Mouse (Mus musculus) CD4-positive, CD25-positive, alpha-beta regulatory T cell, adult 2 months (primary cell): Measurements from ENCODE around the gene Cldn4.

Experiments used
- DNase-seq: peaks from one replicate; pipeline ENCODE4 v3.0.0-alpha.2; 2012; ENCODE audit warnings: low read depth, low spot score

Cldn4 gene

GRCm38 (mm10) chr5:134946857-134947255, at the start of gene Cldn4:
Cldn4 (minus strand) TSS chr5:134946934.
- DNase-seq = no peak

- DNase-seq = no peak
Measured at GRCm38 (mm10) chr5:134992566-134992965, 45.8 kb upstream of the Cldn4 start.

DNA sequence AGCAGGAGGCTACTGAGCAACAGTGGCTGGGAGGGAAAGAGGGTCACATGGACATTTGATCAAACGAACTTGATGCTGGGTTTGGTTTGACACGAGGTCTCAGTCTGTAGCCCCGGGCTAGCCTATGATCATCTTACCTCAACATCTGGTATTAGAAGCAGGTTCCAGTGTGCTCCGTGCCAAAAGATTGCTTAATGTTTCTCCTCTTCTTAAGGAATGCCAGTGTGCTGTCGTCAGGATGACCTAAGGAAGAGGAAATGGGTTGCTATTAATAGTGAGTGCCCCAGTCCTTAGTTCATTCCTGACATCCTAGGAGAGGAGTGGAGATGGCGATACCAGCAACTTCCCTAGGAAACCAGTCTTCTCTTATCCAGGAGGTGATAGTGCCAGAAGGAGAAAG, 43.0 kb upstream of the Cldn4 start:
- DNase-seq = no peak

- no peak for DNase-seq
Measured at GRCm38 (mm10) chr5:134989166-134989565, 42.4 kb upstream of the Cldn4 start.

DNA sequence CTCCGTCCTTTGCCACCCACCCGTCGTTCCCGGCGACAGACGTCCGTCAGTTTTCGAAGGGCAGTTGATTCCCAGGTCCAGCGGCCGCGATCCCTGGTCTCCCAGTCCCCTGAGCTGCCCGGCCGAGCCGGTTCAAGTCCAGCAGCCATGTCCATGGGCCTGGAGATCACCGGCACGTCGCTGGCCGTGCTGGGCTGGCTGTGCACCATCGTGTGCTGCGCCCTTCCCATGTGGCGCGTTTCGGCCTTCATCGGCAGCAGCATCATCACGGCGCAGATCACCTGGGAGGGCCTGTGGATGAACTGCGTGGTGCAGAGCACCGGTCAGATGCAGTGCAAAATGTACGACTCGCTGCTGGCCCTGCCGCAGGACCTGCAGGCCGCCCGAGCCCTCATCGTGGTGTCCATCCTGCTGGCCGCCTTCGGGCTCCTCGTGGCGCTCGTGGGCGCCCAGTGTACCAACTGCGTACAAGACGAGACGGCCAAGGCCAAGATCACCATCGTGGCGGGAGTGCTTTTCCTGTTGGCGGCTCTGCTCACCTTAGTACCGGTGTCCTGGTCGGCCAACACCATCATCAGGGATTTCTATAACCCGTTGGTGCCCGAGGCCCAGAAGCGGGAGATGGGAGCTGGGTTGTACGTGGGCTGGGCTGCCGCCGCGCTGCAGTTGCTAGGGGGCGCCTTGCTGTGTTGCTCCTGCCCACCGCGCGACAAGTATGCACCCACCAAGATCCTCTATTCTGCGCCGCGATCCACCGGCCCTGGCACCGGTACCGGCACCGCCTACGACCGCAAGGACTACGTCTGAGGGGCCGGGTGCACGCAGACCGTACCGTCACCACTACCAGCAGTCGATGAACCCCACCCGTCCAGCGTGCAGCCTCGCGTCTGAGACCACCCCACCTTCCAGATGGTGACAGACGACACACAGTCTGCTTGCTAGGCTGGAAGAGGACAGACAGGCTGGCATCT, 39.8 kb upstream of the Cldn4 start:
- DNase-seq = no peak

GRCm38 (mm10) chr5:134985633-134986297, 39.0 kb upstream of the Cldn4 start, which contains the start of gene Cldn3:
Cldn3 (plus strand) TSS chr5:134986214.
- no peak for DNase-seq

DNA sequence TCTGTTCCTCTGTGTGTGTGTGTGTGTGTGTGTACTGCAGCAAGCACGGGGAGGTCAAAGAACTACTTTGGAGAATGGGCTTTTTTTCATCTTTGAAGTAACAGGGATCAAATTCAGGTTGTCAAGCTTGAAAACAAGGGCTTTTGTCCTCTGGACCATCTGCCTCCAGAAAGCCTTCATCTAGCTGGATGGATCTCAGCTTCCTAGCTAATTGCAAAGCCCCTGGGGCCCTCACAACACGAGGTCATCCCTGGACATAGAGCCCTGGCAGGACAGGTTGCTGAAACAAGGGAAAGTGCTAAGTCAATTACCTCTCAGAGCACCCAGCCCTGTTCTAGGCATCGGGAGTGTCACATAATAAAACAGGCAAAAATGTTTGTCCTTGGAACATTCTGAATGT, 37.0 kb upstream of the Cldn4 start:
- DNase-seq = no peak

DNA sequence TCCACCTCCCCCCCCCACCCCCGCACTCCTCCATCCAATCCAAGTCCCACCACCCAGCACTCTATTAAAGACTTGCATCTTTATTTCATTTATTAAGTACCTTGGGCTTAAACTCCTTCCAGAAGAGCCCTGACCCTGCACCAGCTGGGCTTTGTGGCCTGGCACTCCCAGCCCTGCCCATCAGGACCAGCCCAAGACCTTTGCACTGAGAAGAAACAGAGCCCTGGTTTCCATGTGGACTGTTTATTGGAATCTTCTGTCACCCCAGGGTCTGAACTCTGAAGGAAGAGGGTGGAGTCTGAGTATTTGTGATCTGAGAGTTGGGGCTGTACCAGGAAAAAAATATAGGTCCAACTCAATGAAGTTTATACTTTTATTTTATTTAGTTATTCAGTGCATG, 36.4 kb upstream of the Cldn4 start:
- no peak for DNase-seq

GRCm38 (mm10) chr5:134981149-134981548, 34.4 kb upstream of the Cldn4 start:
- no peak for DNase-seq

GRCm38 (mm10) chr5:134977837-134978236, 31.1 kb upstream of the Cldn4 start:
- no peak for DNase-seq

DNA sequence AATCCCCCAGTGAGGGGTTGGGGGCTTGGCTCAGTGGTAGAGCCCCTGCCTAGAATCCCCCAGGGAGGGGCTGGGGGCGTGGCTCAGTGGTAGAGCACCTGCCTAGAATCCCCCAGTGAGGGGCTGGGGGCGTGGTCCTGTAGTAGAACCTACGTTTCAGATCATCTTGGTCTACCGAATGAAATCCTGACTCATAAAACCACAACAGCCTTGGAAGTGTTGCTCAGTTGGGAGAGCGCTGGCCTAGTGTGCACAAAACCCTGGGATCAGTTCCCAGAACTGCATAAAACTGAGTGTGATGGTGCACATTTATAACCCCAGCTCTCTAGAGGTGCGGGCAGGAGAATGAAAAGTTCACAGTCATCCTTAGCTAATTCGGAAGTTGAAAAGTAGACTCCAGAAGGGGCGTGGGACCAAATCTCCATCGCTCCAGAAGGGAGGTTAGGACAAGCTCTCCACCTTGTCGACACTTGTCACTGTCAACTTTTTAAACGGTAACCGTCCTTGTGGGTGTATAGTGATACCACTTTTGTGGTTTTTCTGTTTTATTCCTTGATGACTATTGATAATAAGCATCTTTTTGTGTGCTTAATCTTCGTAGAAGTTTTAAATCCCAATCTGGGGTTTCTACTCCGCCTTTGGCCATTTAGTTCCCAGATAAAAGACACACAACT, 30.0 kb upstream of the Cldn4 start:
- no peak for DNase-seq

GRCm38 (mm10) chr5:134976164-134976563, 29.4 kb upstream of the Cldn4 start:
- no peak for DNase-seq

DNA sequence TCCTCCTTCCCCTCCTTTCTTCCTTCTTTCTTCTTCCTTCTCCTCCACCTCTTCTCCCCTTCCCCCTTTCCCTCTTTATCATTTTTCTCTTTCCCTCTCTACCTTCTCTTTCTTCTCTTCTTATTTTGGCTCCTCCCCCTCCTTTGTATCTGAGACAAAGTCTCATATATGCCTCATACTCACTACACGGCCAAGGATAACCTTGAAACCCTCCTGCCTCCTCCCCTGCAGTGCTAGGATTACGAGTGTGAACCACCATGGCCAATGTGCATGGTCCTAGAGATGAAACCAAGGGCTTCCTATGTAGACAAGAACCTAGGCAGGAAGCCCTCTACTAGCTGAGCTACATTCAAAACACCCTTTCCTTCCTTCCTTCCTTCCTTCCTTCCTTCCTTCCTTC, 28.2 kb upstream of the Cldn4 start:
- no peak for DNase-seq

DNA sequence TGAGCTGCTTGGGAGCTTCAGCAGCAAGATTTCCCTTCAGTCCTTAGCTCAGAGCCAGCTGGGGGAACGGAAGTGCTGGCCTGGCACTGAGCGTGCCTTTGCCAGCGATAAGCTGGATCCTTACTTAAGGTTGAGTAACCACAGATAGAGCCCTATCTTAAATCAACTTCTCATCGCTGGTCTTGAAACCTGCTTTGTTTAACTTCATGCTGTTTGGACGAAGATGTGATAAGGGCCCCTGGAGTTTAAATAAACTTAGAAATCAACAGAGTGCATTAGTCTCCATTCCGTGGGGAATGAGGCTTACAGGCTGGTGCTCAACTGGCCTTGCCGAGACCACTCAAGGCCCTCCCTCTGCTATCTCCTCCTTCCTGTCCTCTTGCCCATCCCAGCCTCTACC, 27.6 kb upstream of the Cldn4 start:
- no peak for DNase-seq

DNA sequence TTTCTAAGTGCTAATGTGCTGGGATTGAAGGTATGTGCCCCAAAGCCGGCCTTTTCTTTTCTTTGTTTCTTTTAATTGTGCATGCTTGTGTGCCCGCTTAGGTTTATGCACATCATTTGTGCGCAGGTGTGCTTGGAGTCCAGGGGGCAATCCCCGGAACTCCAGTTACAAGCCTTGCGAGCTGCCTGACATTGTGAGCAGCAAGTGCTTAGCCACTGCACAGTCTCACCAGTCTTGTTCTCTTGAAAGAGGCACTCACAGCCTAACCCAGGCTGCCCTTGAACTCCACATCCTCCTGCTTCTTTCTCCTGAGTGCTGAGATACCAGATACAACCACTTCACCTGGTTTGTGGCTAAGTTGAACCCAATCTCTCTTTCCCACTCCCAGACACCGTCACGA, 26.8 kb upstream of the Cldn4 start:
- DNase-seq = no peak

- no peak for DNase-seq
Measured at GRCm38 (mm10) chr5:134973081-134973480, 26.3 kb upstream of the Cldn4 start.

- no peak for DNase-seq
Measured at GRCm38 (mm10) chr5:134970671-134971070, 23.9 kb upstream of the Cldn4 start.

DNA sequence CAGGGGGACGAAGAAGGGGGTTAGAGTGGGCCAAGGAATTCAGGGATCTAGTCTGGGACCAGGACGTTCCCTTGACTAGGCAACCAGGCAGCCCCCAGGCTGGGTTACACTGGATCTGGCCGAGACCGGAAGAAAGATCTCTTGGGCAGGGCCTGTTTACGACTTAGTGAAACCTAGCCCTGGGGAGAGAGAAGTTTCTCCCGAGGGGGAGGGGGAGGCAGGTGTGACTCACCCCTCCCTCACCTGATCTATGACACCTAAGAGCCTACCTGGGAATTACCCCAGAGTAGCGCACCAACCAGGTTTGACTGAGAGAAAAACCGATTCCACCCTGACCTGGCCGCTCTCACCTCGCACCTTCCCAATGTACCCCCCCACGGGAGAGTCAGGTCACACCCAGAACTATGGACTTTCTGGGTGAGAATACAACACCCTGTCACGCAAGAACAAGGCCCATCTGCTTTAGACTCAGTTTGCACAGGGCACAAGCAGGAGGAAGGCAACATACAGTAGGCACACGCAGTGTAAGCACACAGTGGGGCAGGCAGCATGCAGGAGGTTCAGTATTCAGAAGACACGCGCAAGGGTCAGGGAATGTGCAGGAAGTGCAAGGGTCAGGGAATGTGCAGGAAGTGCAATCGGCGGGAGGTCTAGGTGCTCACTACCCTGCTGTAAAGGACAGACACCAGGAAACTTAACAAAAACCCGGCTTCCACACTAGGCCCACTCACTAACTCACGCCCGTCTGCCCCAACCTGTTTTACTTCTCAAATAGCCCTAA, 20.6 kb upstream of the Cldn4 start:
- no peak for DNase-seq

DNA sequence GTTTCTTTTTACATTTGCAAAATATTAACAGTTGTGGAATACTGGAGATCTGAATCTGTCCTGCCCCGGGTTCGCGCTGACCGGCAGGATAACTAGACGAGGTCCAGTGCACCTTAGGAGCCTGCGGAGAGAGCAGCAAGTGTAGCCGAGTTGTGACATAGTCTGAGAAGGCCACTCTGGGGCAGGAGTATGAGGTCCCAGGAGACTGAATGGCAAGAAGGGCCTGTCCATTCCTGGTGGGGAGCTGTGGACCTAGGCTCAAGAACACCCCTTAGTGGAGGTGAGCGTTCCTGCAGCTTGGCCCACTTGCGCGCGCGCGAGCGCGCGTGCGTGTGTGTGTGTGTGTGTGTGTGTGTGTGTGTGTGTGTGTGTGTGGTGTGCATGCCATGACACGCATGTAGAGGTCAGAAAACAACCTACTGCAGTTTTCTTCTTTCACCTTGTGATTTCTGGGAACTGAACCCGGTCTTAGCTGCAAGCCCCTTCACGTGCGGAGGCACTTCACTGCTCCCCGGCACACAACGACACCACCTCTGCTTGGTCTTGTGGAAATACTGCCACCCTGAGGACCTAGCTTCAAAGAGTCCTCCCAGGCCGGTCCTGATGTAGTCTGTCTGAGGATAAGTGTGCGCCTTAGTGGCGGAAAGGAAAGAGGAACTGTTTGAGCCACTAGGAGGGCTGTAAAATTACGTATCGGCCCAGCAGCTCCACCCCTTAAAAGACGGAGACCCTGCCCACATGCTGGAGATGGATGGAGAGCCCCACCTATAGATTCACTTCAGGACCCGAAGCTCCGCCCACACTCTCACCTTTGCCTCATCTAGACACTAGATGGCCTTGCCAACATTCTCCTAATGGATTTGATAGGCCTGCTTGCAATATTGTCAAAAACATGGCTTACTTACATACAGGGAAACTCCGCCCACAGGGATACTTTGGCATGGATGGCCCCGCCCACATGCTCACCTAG, 19.4 kb upstream of the Cldn4 start:
- peak; percentile 85 for DNase-seq

DNA sequence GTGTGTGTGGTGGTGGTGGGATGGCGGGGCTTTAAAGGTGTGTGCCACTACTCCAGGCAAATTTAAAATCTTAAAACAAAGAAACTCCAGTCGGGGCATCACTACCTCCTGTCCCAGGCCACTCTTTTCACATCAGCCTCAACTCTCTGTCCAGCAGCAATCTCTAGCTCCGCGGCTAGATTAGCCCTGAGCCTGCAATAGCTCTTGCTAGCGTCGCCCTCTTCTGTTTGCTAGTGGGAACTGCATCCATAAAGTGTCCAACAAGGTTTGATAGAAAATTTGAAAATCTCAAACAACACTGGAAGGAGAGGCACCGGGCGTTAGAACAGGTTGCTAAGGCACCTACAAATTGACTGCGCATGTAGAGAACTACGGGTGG, 18.7 kb upstream of the Cldn4 start:
- DNase-seq = peak; percentile 87
